Mouse (Mus musculus) fat pad, adult 2 months (tissue): ENCODE data around the gene Gm9857.

Source experiments
- DNase-seq: peaks from one replicate; pipeline ENCODE4 v3.0.0-alpha.2; 2011; ENCODE audit warnings: low read depth, low spot score; ENCODE audit errors: extremely low read depth

Gene Gm9857

GRCm38 (mm10) chr3:108926308-108926707 is 13.9 kb downstream of the Gm9857 start:
- no peak for DNase-seq

DNA sequence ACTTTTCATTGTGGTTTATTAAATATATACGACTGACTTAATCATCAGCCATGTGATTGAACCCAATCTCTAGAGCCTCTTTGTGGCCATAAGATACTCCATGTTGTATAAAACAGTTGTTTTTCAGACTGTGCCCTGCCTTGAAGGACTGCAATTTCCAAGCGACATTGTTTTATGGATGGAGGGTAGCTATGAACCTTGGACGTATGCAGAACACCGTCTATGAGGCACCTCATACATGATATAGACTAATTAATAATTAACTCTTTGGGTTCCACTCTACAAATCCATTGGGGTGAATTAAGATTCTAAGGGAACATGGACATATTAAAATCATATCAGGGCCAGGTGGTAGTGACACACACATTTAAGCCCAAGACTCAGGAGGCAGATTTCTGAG is 14.6 kb downstream of the Gm9857 start:
- DNase-seq = no peak

DNA sequence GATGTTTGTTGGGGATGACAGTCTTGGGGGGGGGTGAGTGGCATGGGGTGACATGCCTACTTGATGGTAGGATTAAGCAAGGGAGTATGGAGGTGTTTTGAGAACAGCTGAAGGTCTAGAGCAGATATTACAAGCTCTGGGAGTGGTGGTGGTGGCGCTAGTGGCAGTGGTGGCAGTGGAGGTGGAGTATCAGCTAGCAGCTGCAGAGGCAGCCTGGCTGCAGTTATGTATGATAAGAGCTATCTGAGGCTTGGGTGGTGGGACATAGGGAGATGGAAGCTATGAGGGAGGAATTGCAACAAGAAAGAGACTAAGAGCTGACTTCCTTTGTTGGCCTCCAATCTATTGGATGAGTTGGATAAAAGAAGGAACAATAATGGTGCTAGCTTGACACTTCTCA is 18.4 kb downstream of the Gm9857 start:
- no peak for DNase-seq

DNA sequence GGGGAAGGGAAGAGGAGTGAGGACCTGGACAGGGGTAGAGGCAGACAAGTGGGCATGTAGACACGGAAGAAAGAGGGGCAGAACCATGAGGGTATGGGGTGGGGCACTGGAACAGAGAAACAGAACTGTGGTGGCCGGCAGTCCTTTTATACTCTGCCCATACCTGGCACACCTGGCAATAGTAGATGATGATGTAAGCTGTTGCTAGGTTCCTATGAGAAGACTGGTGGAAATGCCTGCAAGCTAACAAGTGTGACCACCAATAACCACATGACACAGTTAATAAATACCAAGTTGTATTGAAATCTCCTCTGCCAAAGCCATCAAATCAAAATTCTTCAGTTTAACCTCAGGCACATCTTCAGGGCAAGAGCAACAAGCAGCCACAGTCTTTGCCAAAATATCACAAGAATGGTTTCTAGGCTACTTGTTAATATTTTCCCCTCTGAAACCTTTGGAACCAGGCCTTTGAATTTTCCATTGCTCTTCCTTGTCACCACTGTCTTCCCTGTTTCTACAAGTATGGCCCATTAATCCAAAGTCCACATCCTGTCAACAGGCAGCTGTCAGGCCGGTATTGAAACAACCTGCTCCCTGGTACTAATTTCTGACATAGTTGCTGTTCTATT is 19.7 kb downstream of the Gm9857 start:
- no peak for DNase-seq

DNA sequence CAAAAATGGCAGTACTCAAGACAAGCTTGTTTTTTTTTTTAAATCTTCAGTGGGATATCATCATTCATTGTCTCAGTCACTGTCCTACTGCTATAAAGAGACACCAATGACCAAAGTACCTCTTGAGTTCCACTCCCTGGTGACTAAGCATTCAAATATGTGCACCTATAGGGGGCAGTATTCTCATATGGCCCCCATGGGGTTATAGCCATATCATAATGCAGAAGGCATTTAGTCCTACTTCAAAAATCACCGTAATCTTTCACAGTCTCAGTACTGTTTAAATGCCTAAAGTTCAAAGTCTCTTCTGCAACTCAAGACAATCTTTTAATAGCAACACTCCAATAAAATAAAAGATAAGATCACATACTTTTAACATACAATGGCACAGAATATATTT is 21.4 kb downstream of the Gm9857 start:
- no peak for DNase-seq

GRCm38 (mm10) chr3:108917986-108918385 is 22.3 kb downstream of the Gm9857 start:
- no peak for DNase-seq

DNA sequence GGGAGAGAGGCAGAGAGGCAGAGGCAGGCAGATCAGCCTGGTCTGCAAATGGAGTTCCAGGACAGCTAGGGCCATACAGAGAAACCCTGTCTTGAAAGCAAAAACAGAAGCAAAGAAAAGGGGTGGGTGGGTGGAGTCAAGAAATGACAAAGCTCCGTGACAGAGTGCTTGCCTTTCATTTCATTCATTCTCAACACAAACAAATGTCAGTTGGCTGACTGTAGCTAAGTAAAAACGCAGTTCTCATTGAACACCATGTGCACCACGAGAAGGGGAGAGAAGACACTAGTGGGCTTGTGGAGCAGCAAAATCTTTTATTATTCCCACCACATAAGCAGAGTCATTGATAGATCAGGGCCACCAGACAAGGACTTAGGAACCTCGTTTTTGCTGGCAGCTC is 23.4 kb downstream of the Gm9857 start:
- no peak for DNase-seq

DNA sequence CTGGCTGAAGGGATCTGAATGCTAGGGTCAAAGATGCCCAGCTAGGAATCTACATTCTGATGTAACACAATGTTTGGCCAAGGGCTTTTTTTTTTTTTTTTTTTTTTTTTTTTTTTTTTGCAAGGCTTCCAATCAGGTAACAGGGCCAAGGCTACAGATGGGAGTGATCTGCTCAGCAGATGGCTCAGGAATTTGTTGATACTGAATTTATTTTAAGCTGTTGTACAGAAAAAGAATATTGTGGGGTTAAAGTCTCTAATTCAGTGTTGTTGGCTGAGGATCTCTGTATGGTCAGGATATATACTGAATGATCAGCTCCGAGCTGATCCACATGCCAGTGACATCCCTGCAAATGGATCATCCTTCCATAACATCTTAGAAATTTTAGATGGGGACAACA is 24.2 kb downstream of the Gm9857 start:
- DNase-seq = no peak

GRCm38 (mm10) chr3:108911548-108912413 is 28.5 kb downstream of the Gm9857 start, which contains the start of gene Prpf38b:
TSS of gene Prpf38b (minus strand) at chr3:108911727.
- peak; percentile 31 for DNase-seq

DNA sequence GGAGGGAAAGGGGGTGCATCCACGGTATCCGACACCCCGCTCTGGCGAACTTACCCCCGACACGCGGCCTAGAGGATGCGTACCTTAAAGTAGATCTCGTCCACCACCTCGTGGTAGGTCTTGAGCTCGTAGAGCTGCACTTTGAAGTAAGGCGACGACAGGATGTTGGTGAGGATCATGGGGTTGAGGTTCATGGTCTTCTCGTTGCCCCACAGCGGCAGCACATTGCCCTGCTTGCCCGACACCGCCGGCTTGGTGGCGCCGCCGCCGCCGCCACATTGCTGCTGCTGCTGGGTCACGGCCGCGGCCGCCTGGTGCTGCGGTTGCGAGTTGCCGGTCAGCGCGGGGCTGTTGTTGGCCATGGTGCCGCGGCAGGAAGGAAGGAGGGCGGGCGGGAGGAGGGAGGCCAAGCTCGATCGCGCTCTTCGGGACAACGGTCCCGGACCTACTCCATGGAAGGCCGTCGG is 29.1 kb downstream of the Gm9857 start:
- DNase-seq = no peak

GRCm38 (mm10) chr3:108910303-108911080 is 29.8 kb downstream of the Gm9857 start:
- no peak for DNase-seq

DNA sequence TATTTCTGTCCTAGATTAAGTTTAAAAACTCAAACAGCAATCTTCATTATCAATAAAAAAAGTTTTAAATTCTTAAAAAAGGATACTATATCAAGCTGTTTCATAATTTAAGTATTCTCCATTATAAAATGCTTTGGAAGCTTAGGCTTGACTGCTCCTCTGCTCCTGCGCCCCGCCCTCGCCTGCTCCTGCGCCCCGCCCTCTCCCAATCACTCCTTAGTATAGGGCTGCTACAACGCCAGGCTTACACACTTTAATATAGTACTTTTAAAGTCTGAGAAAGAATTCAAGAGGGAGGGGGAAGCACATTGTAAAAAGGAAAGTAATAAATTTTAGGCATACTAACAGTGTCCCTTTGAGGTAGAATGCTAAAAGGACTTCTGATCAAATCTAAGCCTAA is 37.3 kb downstream of the Gm9857 start:
- no peak for DNase-seq

- no peak for DNase-seq
Measured at GRCm38 (mm10) chr3:108902038-108902437, 38.2 kb downstream of the Gm9857 start.

DNA sequence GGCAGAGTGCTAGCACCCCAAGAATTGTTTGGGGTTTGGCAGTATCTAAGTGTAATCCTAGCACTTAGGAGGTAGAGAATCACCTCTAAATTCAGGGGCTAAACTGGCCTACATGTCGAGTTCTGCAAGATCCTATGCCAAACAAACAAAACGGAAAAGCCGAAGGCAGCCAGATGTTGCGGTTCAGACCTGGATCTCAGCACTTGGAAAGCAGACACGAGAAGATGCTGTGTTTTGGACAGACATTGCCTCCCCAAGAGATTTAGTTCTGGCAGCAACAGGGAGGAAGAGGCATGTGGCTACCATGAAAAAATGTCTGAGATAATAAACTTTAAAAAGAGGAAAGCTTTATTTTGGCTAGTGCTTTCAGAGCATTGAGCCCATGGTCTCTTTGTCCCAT is 39.6 kb downstream of the Gm9857 start:
- DNase-seq = no peak

DNA sequence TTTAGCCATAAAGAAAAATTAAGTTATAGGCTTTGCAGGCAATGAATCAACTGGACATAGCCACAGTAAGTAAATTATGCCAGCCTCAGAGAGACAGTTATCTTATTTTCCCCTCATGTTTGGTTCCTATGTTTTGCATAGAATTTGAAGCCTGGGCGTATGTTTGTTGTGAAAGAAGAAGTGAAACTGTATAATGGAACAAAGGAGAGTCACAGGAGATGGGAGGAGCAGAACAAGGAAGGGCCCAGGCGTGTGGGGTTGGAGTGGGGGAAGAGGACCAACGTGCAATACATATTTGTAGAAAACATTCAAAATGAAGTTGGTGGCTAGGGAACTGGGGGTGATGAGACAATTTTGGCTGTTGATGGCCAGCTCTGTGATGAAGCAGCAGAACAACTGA is 40.1 kb downstream of the Gm9857 start:
- no peak for DNase-seq

GRCm38 (mm10) chr3:108898640-108899039 is 41.6 kb downstream of the Gm9857 start:
- DNase-seq = no peak

- peak; percentile 54 for DNase-seq
Measured at GRCm38 (mm10) chr3:108892914-108893313, 47.3 kb downstream of the Gm9857 start.

DNA sequence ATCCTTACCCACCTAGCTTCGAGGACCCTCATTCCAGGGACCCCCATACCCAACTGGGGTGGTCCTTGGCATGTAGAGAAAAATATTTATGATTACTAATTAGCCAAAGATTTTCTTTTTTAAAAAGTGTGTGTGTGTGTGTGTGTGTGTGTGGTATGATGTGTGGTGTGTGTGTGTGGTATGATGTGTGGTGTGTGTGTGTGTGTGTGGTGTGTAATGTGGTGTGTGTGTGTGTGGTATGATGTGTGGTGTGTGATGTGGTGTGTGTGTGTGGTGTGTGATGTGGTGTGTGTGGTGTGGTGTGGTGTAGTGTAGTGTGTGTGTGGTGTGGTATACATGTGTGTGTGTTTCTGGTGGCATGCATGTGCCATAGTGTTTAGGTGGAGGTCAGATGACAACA is 48.2 kb downstream of the Gm9857 start:
- DNase-seq = no peak
